Mouse (Mus musculus): ENCODE measurements at regions not wholly inside any gene's neighbourhood (a gene's known extent, or its start where the extent isn't known, plus 50 kb on each side); places are given as distances from the start of the nearest gene placed in this dataset.

DNA sequence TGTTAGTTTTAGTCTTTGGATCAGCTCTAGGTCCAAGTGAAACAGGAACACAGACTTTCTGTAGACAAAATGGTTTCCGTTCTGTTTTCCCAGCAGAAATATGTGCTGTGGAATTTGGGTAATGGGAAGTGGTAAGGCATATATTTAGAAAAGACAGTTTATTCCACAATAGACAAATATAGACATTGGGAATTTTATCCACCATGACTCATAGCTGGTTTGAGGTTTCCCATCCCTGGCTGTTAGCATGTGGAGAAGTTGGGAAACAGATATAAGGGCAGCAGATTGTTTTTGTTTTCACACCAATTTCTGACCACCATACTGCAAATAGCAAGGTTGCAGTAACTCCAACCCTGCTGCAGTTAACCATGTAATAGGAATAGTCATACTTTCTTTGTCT, 385.0 kb upstream of the Adam34 start:
- no peak for DNase-seq

DNA sequence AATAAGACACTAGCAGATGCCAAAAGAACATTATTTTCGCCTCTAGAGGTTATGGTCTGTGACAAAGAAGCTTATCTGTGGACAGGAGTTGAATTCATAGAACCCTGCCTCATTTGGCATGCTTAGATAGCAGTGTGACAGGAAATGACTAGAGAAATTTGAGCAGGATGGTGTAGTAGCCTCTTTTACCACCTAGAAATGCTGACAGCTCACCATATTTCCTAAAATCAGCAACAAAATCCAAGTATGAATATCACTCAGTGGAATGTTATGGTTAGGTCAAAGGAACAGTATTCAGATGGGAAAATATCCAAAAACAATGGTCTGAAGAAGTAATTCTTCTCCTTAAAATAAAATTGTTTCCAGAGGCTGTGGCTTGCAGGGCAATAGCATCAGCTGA, 383.6 kb upstream of the Adam34 start:
- DNase-seq: no peak

DNA sequence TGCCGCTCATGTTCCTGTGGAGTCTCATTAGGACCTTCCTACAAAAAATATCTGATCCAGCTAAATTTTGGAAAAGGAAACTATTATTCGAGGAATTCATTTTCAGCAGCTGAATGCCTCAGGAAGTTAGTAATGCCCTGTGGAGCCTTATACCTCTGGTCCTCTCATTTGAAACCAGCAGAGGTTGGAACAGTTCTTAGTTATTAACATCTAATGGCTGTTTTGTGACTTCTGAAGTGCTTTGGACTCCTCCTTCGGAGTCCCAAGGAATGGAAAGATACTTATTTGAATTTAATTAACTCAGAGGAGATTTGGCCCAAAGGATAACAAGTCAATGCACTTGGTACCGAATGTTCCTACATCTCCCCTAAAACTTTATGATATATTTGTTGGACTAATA, 372.2 kb upstream of the Adam34 start:
- DNase-seq: no peak

DNA sequence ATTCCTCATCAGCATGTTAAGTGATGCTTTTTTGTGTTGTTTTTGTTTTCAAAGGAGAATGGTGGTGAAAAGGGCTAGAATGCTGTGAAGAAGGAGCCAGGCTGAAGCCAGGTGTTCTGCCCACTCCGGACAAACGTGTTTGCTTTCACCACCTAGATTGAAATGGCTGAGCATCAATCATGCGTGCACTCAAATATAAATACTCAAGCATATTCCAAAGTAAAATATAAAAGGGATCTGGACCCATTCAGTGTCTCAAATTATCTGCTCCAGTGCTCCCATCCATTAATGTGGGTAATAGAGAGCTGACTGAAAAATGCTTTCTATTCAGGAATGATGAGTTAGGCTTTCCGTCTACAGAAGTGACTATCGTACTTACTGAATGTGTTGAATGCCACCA, 349.0 kb upstream of the Adam34 start:
- DNase-seq: no peak

DNA sequence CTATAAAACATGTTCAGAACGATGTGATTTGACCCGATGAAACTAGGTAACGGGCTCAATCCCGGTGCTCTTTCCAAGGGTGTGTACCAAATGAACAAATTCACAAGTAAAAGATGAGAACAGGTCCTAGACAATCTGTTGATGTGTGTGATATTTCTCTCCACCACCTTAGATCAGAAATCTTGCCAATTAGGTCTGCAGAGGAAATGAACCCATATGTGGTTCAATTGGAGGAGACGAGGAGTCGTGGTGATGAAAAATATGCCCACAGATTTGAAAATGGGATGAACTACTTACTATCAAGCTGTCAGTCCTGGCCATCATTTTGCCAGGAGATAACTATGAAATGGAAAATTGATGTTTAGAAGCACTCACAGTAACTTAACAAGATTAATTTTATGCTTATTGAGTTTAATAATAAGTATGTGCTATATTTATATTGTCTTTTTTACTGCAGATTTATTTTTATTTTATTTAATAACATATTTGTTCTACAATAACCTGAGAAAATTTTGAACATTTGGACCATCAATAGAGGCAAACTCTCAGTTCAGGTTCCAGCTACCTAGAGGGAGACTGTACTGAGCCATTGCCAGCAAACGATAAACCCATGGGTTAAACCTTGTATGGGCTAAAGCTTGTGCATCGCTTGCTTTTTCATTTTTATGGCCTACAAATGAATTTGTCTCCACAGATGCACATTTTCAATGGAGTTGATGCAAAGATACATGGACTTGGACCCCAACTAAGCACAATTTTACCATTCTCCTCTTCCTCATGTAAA, 332.9 kb upstream of the Adam34 start:
- peak; percentile 65 to 69 for DNase-seq

DNA sequence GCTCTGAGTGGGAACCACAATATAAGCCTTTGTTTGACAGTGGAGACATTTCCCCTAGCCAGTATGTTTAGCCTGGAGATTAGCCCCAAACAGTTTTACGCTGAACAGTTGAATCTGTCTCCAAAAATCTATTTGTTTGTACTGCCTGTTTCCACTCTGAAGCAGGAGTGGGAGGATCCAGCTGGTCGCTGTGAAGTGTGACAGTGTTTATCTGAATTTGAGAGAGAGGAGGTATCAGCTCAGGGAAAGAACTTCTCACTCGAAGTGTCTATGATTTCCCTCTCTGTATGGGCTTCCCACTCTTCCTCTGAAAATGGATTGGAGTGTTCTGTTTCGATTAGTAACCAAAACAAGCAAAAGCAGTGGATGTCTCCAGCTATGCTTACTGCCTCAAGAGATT, 324.4 kb upstream of the Adam34 start:
- DNase-seq: no peak

DNA sequence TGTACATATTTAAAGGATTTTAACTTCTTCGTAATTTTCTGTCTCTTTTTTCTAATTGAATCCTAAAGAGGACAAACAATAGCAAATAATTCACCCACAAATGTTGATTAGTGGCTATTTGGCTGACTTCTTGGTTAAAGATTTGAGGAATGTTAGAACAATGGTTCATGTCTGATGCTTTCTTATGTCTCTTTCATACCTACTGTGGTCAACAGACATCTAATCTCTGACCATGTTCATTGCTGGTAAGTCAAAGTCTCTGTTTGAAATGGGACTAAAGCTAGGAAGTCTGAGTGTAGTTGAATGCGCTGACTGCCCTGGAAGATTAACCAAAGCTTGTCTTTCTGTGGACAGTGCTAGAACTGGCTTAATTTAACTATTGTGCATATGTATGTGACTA, 321.5 kb upstream of the Adam34 start:
- no peak for DNase-seq

DNA sequence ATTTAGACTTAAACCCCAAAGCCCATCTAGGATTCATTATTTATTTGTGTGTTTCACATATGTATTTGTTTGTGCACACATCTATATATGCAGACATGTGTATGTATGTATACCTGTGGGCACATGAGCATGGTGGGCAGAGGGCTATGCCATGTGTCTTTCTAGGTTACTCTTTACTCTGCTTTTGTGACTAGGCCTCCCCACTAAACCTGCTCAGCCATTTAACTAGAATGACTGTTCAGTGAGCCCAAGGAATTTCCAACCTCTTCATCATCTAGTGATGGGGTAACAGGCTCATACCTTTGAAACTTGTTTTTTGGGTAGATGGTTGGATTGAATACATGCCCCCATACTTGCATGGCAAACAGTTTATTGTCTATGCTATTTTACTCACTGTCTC, 321.1 kb upstream of the Adam34 start:
- no peak for DNase-seq

DNA sequence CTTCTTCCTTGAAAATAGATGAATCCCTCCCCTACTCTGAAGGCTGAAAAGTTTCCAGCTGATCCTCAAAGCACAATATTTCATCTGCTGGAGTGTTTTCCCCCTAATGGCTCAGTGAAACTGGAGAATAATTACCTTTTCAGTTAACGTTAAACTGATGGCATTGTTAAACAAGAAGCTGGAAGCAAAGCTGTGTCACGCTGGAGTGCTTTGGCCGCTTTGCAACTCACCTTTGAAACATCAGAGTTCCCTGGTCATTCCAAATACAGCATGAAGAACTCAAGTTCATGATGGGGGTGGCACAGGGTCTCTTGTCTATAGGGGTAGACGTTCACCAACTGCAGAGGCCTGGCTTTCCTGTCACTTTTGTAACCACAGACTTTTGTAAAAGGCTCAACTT, 317.9 kb upstream of the Adam34 start:
- DNase-seq: no peak

DNA sequence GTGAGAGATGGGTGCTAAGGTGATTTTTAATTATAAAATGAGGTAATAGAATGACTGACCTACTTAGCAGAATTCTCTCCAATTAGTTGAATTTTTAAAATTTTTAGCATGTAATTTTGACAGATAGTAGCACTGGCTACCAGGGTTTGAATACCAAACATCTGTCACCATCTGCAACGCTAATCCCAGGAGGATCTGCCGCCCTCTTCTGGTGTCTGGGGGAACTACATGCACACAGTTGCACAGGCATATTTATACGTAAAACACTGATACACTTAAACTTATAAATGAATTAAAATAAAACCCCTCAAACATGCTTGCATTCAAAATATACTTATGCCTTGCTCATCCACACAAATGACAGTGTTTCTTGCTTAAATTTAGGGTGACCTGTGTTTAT, 316.1 kb upstream of the Adam34 start:
- DNase-seq: peak; percentile 77 to 84

DNA sequence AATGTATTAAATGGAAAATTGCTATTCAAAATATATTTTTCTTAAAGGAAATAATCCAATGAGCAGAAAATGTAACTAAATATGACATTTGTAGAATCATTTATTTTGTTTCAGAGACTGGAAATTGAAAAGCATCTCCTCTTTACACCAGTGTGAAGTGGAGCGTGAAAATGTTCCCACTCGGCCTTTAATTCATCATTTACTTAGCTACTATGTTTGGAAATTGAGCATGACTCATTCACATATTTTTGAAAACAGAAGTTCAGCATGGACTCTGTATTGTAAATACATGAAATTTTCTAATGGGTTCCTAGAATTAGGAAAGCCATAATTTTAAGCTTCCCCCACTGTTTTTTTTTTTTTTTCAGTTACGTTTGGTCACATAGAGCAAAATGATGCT, 314.2 kb upstream of the Adam34 start:
- DNase-seq: no peak
